Mouse (Mus musculus) CH12.LX (cell line): ENCODE data around the gene Kcnb1. TPM values are rescaled to one million over a fixed set of nuclear protein-coding genes. Genes with fewer than 3 reads are reported as not detected.

ENCODE experiments used
- DNase-seq: peaks from one replicate; pipeline ENCODE4 v3.0.0-alpha.2; 2013; ENCODE audit errors: extremely low read depth
- H3K27ac ChIP-seq: 2 replicates; pipeline ENCODE4 v1.5.1; 2012; ENCODE audit warnings: low read depth, mild to moderate bottlenecking, control low read depth, moderate library complexity; ENCODE audit not compliant: insufficient read depth
- H3K27me3 ChIP-seq: replicated peaks from 2 replicates; pipeline ENCODE3; 2012; ENCODE audit warnings: inconsistent platforms
- H3K36me3 ChIP-seq, 2 experiments: replicated peaks in 1 of 2; 2 replicates each; pipeline versions ENCODE3 to v1.6.1; 2012; ENCODE audit warnings: inconsistent platforms in 1 of 2, low read length in 1 of 2, mild to moderate bottlenecking in 1 of 2, mixed read lengths in 1 of 2, moderate library complexity in 1 of 2; ENCODE audit not compliant: control insufficient read depth in 1 of 2, insufficient read depth in 1 of 2
- H3K4me1 ChIP-seq, 2 experiments: 2 replicates each; pipeline ENCODE4 v1.6.1; 2012; ENCODE audit warnings: inconsistent platforms in 1 of 2, moderate library complexity in 1 of 2; ENCODE audit not compliant: insufficient read depth in 2 of 2, control insufficient read depth in 1 of 2
- H3K4me2 ChIP-seq: 2 replicates; pipeline ENCODE4 v1.6.1; 2012; ENCODE audit warnings: low read depth, mild to moderate bottlenecking, control low read depth; ENCODE audit not compliant: poor library complexity, insufficient read depth, severe bottlenecking
- H3K4me3 ChIP-seq, 3 experiments: fragments of 150-350 bp in 1 of 3; sonication (generic) in 1 of 3; replicated peaks in 1 of 3; 2 replicates each; pipeline versions ENCODE3 to v1.5.1; 2011 to 2012; ENCODE audit warnings: low read depth in 2 of 3, low read length in 2 of 3, mild to moderate bottlenecking in 2 of 3, moderate library complexity in 2 of 3, control low read depth in 1 of 3, improper control_type of control experiment in 1 of 3, inconsistent platforms in 1 of 3, mixed read lengths in 1 of 3; ENCODE audit not compliant: poor library complexity in 1 of 3
- H3K79me2 ChIP-seq: replicated peaks from 2 replicates; pipeline ENCODE4 v1.6.1; 2012; ENCODE audit warnings: mild to moderate bottlenecking, moderate library complexity; ENCODE audit not compliant: control insufficient read depth, poor library complexity, insufficient read depth, severe bottlenecking; ENCODE audit errors: extremely low read depth
- H3K9ac ChIP-seq: 2 replicates; pipeline ENCODE4 v1.6.1; 2012; ENCODE audit warnings: low read depth, mild to moderate bottlenecking, control low read depth, moderate library complexity; ENCODE audit not compliant: insufficient read depth
- H3K9me3 ChIP-seq: replicated peaks from 2 replicates; pipeline ENCODE3; 2012; ENCODE audit warnings: low read length, inconsistent platforms, mixed read lengths
- CHD1 ChIP-seq: IDR thresholded peaks from 2 replicates; pipeline ENCODE4 v1.6.1; 2012; ENCODE audit warnings: low read depth, low read length, improper control_type of control experiment, inconsistent platforms
- GABPA ChIP-seq: IDR thresholded peaks from 2 replicates; pipeline ENCODE4 v1.6.1; 2012; ENCODE audit warnings: low read depth, low read length, improper control_type of control experiment, inconsistent platforms; ENCODE audit not compliant: insufficient replicate concordance
- IRF4 ChIP-seq: IDR thresholded peaks from 2 replicates; pipeline ENCODE4 v1.6.1; 2014; ENCODE audit warnings: low read depth, mild to moderate bottlenecking, inconsistent platforms, low read length, improper control_type of control experiment
- JUN ChIP-seq: IDR thresholded peaks from 2 replicates; pipeline ENCODE4 v1.6.1; 2011; ENCODE audit warnings: low read depth, mild to moderate bottlenecking, low read length, improper control_type of control experiment, moderate library complexity; ENCODE audit not compliant: insufficient read depth
- JUND ChIP-seq: conservative IDR thresholded peaks from 2 replicates; pipeline ENCODE4 v1.6.1; 2011; ENCODE audit warnings: low read depth, low read length, improper control_type of control experiment
- MAX ChIP-seq: IDR thresholded peaks from 2 replicates; pipeline ENCODE4 v1.6.1; 2011; ENCODE audit warnings: low read length, improper control_type of control experiment
- MXI1 ChIP-seq: IDR thresholded peaks from 2 replicates; pipeline ENCODE4 v1.6.1; 2011; ENCODE audit warnings: mild to moderate bottlenecking, low read depth, low read length, improper control_type of control experiment
- NRF1 ChIP-seq: IDR thresholded peaks from 2 replicates; pipeline ENCODE4 v1.6.1; 2014; ENCODE audit warnings: low read depth, mild to moderate bottlenecking, inconsistent platforms, low read length, improper control_type of control experiment, moderate library complexity
- PAX5 ChIP-seq: IDR thresholded peaks from 2 replicates; pipeline ENCODE4 v1.6.1; 2012; ENCODE audit warnings: low read length, inconsistent platforms, mixed read lengths
- POLR2AphosphoS2 ChIP-seq: IDR thresholded peaks from 2 replicates; pipeline ENCODE4 v1.6.1; 2011; ENCODE audit warnings: low read depth, low read length, improper control_type of control experiment
- SMC3 ChIP-seq: IDR thresholded peaks from 2 replicates; pipeline ENCODE4 v1.6.1; 2011; ENCODE audit warnings: low read depth, low read length, improper control_type of control experiment
- TBP ChIP-seq: conservative IDR thresholded peaks from 2 replicates; pipeline ENCODE4 v1.6.1; 2011; ENCODE audit warnings: low read depth, low read length, improper control_type of control experiment
- USF1 ChIP-seq: IDR thresholded peaks from 2 replicates; pipeline ENCODE4 v1.6.1; 2014; ENCODE audit warnings: low read depth, mild to moderate bottlenecking, inconsistent platforms, low read length, improper control_type of control experiment
- ZKSCAN1 ChIP-seq: IDR thresholded peaks from 2 replicates; pipeline ENCODE4 v1.6.1; 2012; ENCODE audit warnings: low read depth, inconsistent platforms, low read length, improper control_type of control experiment, borderline replicate concordance
- dilution Hi-C: fragments of 300-500 bp; cut with MboI; formaldehyde crosslinking; loops from 2 replicates; pipeline ENCODE4 v1.14.3; 2020; ENCODE audit warnings: low sequenced_read_pairs; ENCODE audit not compliant: extremely low pct_unique_long_range_greater_than_20kb, extremely low pct_ligation_motif_present
- in situ Hi-C: fragments of 300-500 bp; cut with MboI; formaldehyde crosslinking; loops from 3 replicates; pipeline ENCODE4 v1.14.3; 2019; ENCODE audit warnings: low sequenced_read_pairs, low pct_ligation_motif_present, low pct_unique_long_range_greater_than_20kb, mixed read lengths
- polyA plus RNA-seq: library from polyadenylated mRNA; unstranded; fragments of >175 nt; gene quantifications from 2 replicates; pipeline ENCODE4 v1.2.1, GENCODE M21; 2012; ENCODE audit warnings: low read depth; ENCODE audit not compliant: insufficient read length
- total RNA-seq, 2 experiments: library from RNA; depleted of rRNA; stranded (reverse); fragments of 300-350 nt in 1 of 2; fragments of >200 nt in 1 of 2; gene quantifications; 2 replicates each; pipeline ENCODE4 v1.2.3; 2012 to 2014

Gene Kcnb1
- total and polyA plus RNA-seq, 3 experiments, result 2.5 to 6.6 (median 5.1) TPM

DNA sequence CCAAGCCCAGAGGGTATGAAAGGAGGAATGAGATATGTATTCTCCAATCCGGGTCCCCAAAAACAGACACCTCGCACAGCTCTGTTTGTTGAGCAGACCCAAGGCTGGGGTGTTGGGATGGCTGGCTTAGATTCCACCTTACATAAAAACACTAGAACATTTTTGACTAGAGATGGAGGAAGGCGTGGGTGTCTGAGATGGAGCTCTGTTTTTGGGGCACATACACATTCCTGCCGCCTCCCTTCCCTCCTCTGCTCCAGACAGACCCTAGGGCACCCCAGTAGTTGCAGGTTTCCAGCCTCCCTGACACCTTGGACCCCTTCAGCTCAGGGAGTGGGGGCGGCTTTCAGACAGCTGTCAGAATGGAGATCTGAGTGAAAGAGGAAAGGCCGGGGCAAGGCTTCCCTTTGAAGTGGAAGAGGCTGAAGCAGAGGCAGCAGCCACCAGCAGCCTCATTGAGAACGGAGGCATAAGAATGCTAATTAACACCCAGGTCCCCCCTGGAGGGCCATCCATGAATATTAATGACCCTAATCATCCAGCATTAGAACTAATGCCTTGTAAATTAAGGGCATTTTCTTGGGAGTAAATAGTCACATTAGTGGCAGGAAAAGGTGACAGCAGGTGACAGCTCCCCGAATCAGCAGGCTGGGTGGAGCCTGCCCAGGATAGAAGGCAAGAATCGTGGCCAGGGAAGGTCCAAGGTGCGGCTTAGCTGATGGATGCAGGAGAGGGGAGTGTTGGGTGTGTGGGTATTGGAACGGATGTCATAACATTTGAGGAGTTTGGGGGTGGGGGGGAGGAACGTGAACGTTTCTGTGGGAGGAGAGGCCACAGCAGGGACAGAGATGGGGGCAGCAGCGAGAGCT lies 45.3 kb downstream of the Kcnb1 start:
- no peak for DNase-seq
- in situ Hi-C loops (no loop called here), dilution Hi-C loops (no loop called here)
- Histone ChIP-seq H3K4me3 (no peak overlapping the region), H3K79me2 (no peaks in the 10 kb centered on the region), H3K27me3 (no peaks in the 10 kb centered on the region), H3K27ac (no peak overlapping the region), H3K4me2 (no peak overlapping the region), H3K9me3 (peaks cover 7% of the 10 kb centered on the region)
- TF ChIP-seq POLR2AphosphoS2, result no peak
- no peak for TF ChIP-seq SMC3
- no peak for TF ChIP-seq MAX
- TF ChIP-seq IRF4, result no peak
- TF ChIP-seq NRF1, result no peak
- TF ChIP-seq, all 38 proteins: peak for 0
- Histone ChIP-seq H3K9ac (no peak overlapping the region), H3K36me3 (no peaks in the 10 kb centered on the region), H3K4me1 (peaks cover 20 to 51% of the 10 kb centered on the region in 2 experiments)

DNA sequence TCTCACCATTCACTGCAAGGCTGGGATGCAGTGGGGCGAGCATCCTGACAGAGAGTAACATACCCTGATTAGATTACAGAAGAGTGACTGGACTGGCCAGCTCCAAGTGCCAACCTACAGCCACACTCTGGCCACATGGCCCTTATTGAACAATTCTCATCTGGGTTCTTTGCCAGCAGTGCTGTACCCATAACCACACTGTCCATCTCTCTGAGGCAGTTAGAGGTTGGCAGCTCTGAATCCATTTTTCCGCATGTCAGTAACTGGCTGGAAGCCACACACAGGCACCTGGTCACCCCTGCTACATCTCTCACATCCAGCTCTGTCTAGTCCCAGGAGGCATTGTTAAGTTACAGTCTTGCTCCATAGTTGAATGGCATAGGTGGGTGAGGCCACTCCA lies 46.0 kb downstream of the Kcnb1 start:
- Histone ChIP-seq H3K79me2 (no peaks in the 10 kb centered on the region), H3K27me3 (no peaks in the 10 kb centered on the region), H3K9ac (no peak overlapping the region), H3K4me2 (no peak overlapping the region), H3K4me3 (no peak overlapping the region), H3K9me3 (peaks cover 7% of the 10 kb centered on the region), H3K4me1 (peaks cover 24 to 58% of the 10 kb centered on the region in 2 experiments), H3K27ac (no peak overlapping the region), H3K36me3 (no peaks in the 10 kb centered on the region)
- no peak for DNase-seq
- dilution Hi-C loops, result no loop called here
- in situ Hi-C loops, result no loop called here
- TF ChIP-seq TBP, result no peak
- no peak for TF ChIP-seq CHD1
- TF ChIP-seq PAX5, result no peak
- TF ChIP-seq MXI1, result no peak
- TF ChIP-seq JUND, result no peak
- no peak for TF ChIP-seq POLR2AphosphoS2
- no peak for TF ChIP-seq GABPA
- TF ChIP-seq JUN, result no peak
- no peak for TF ChIP-seq USF1
- no peak for TF ChIP-seq ZKSCAN1
- no peak for TF ChIP-seq IRF4
